ENCODE assay signal across 10 mouse cellular contexts in genomic region chr15:81302151-81302808, GRCm38 (mm10). TPM values are rescaled to one million over a fixed set of nuclear protein-coding genes. Genes with fewer than 3 reads are reported as not detected.
DNase-seq lines count a peak whose midpoint lies in the region; ATAC-seq and TF ChIP-seq lines count a peak whose summit lies in the region.
"Had no signal": no experiment of that assay in that cellular context is flagged by ENCODE, and none has a peak within 500 bp of the region (broad histone marks: within the 10 kb centered on the region; RNA-seq: fewer than 3 reads in every experiment).

No protein-coding gene starts in this region.

- H3K79me2 ChIP-seq in myocyte (ENCODE audit: control insufficient read depth, insufficient read depth): no peaks in the 10 kb centered on the region

- H3K9ac ChIP-seq in forebrain, embryonic 15.5 days (replicated peaks): no peak overlapping the region
- no peak overlapping the region for H3K9ac ChIP-seq in forebrain, embryonic 12.5 days
- H3K9ac ChIP-seq: embryonic facial prominence, embryonic 13.5 days; limb, embryonic 12.5 days had no signal

- no peaks in the 10 kb centered on the region for H3K27me3 ChIP-seq in E14TG2a.4 (ENCODE audit: insufficient read depth, low read length)
- no peaks in the 10 kb centered on the region for H3K27me3 ChIP-seq in myocyte (ENCODE audit: control insufficient read depth, insufficient read depth, insufficient read length)
- no peaks in the 10 kb centered on the region for H3K27me3 ChIP-seq in forebrain, embryonic 15.5 days
- H3K27me3 ChIP-seq in forebrain, embryonic 12.5 days: no peaks in the 10 kb centered on the region
- H3K27me3 ChIP-seq: embryonic facial prominence, embryonic 13.5 days; limb, embryonic 12.5 days had no signal

- no peak for TF ChIP-seq POLR2A in myocyte (IDR thresholded peaks at IDR 0.05; ENCODE audit: insufficient read length, low read depth)

- ATAC-seq in forebrain, embryonic 15.5 days (replicated peaks): no peak
- ATAC-seq in forebrain, embryonic 12.5 days (ENCODE audit: low FRiP score): no peak
- ATAC-seq in erythroblast, adult 5-6 weeks (replicated peaks; ENCODE audit: low FRiP score, poor library complexity, severe bottlenecking): no peak

- TF ChIP-seq CTCF in E14TG2a.4 (conservative IDR thresholded peaks at IDR 0.05; ENCODE audit: low read length): peak; percentile 15; the same call in 1 of the 2 replicates

- peak; percentile 31 for DNase-seq in layer of hippocampus, adult 11-12 months (ENCODE audit: low spot score)
- DNase-seq in layer of hippocampus, postnatal 10 days (ENCODE audit: low spot score in 2 of 2): no peak
- DNase-seq in embryo, embryonic 10.5 days (ENCODE audit: low spot score): peak; percentile 22

- H3K36me3 ChIP-seq in E14TG2a.4 (ENCODE audit: insufficient read depth, low read length): no peaks in the 10 kb centered on the region
- no peaks in the 10 kb centered on the region for H3K36me3 ChIP-seq in myocyte (ENCODE audit: control insufficient read depth, insufficient read depth)
- H3K36me3 ChIP-seq in forebrain, embryonic 15.5 days: no peaks in the 10 kb centered on the region
- H3K36me3 ChIP-seq in forebrain, embryonic 12.5 days (replicated peaks): no peaks in the 10 kb centered on the region
- H3K36me3 ChIP-seq: embryonic facial prominence, embryonic 13.5 days; limb, embryonic 12.5 days had no signal

- peak overlapping the region; percentile 56 for H3K4me2 ChIP-seq in myocyte (ENCODE audit: low read depth)
- H3K4me2 ChIP-seq in forebrain, embryonic 15.5 days (replicated peaks): no peak overlapping the region
- no peak overlapping the region for H3K4me2 ChIP-seq in forebrain, embryonic 12.5 days
- H3K4me2 ChIP-seq: embryonic facial prominence, embryonic 13.5 days; limb, embryonic 12.5 days had no signal

- H3ac ChIP-seq in myocyte (ENCODE audit: control insufficient read depth, insufficient read length): no peak overlapping the region

- peaks cover 10% of the 10 kb centered on the region for H3K9me3 ChIP-seq in E14TG2a.4 (ENCODE audit: low read length)
- H3K9me3 ChIP-seq in forebrain, embryonic 15.5 days: no peaks in the 10 kb centered on the region
- H3K9me3 ChIP-seq in forebrain, embryonic 12.5 days: no peaks in the 10 kb centered on the region
- H3K9me3 ChIP-seq: embryonic facial prominence, embryonic 13.5 days had no signal

- WGBS in forebrain, embryonic 15.5 days: 68% methylated on average over 13 of the region's 13 CpGs
- 72% methylated on average over 13 of the region's 13 CpGs for WGBS in forebrain, embryonic 12.5 days

- H3K4me3 ChIP-seq in E14TG2a.4 (replicated peaks; ENCODE audit: low read length) (no peak overlapping the region), myocyte (no peak overlapping the region)
- H3K4me3 ChIP-seq in forebrain, embryonic 15.5 days: no peak overlapping the region
- H3K4me3 ChIP-seq in forebrain, embryonic 12.5 days (replicated peaks): no peak overlapping the region
- H3K4me3 ChIP-seq: embryonic facial prominence, embryonic 13.5 days; limb, embryonic 12.5 days had no signal

- no peak overlapping the region for H3K27ac ChIP-seq in forebrain, embryonic 15.5 days (replicated peaks)
- no peak overlapping the region for H3K27ac ChIP-seq in forebrain, embryonic 12.5 days
- H3K27ac ChIP-seq: embryonic facial prominence, embryonic 13.5 days; limb, embryonic 12.5 days had no signal

- peaks cover 24% of the 10 kb centered on the region for H3K4me1 ChIP-seq in E14TG2a.4 (replicated peaks; ENCODE audit: low read depth, low read length)
- H3K4me1 ChIP-seq in forebrain, embryonic 15.5 days: no peaks in the 10 kb centered on the region
- H3K4me1 ChIP-seq in forebrain, embryonic 12.5 days: no peaks in the 10 kb centered on the region

TF ChIP-seq in myocyte, 11 proteins besides CTCF, POLR2A, EP300 and RAD21:
- TF ChIP-seq MYOG (IDR thresholded peaks at IDR 0.05; ENCODE audit: control insufficient read depth in 1 of 3, insufficient read depth in 1 of 3, insufficient read length in 2 of 3, low read depth in 2 of 3) (no peak), TCF3 (IDR thresholded peaks at IDR 0.05; ENCODE audit: insufficient read length, low read depth) (no peak), SRF (IDR thresholded peaks at IDR 0.05; ENCODE audit: control insufficient read depth, insufficient read length, low read depth) (no peak), POLR2AphosphoS2 (IDR thresholded peaks at IDR 0.05; ENCODE audit: insufficient read length, low read depth) (no peak), REST (IDR thresholded peaks at IDR 0.05; ENCODE audit: insufficient read depth, insufficient read length) (no peak)

RNA-seq across cellular contexts. Expression of gene Slc25a17, which starts 58.3 kb away (rescaled TPM):
- 10 to 100 TPM; 58.1 to 61.2 TPM for total RNA-seq in layer of hippocampus, postnatal 10 days (2021)
- 40.9 TPM for polyA plus RNA-seq in myocyte (2012; fragmentation: generic; extraction: Trizol)
- 133 and 139 TPM in 2 replicates for polyA plus RNA-seq in forebrain, embryonic 15.5 days (2015; fragmentation: Nextera tagmentation; extraction: Ambion mirVana)
- 104 and 108 TPM in 2 replicates for polyA plus RNA-seq in forebrain, embryonic 12.5 days (2016; fragmentation: Nextera tagmentation; extraction: Ambion mirVana)
- 19.2 and 23.4 TPM in 2 replicates for total RNA-seq in erythroblast, adult 5-6 weeks (2015; ENCODE audit: low replicate concordance)
- 19.5 and 25.1 TPM in 2 replicates for total RNA-seq in erythroblast, adult 5-6 weeks (2017; ENCODE audit: low replicate concordance)

Comparison
In these comparisons a context has a peak if more than half of its experiments do, and no peak if none do; other contexts are left out.
1. DNase-seq: peak in layer of hippocampus, adult 11-12 months (single experiment) and embryo, embryonic 10.5 days (single experiment); none in layer of hippocampus, postnatal 10 days (0 of 2).